Mouse (Mus musculus) adrenal gland, adult 18-20 months (tissue): ENCODE measurements at regions not wholly inside any gene's neighbourhood (a gene's known extent, or its start where the extent isn't known, plus 50 kb on each side); places are given as distances from the start of the nearest gene placed in this dataset.

ENCODE experiments used
- DNase-seq, 2 experiments: peaks; one replicate each; pipeline ENCODE4 v3.0.0; 2021 to 2022; ENCODE audit warnings: low spot score in 2 of 2

GRCm38 (mm10) chr17:45242076-45242475, 191.5 kb downstream of the Cdc5l start:
- DNase-seq: no peak

- no peak for DNase-seq
These were observed 192.5 kb downstream of the Cdc5l start for GRCm38 (mm10) chr17:45240963-45241543.

GRCm38 (mm10) chr17:45240545-45240944, 193.0 kb downstream of the Cdc5l start:
- no peak for DNase-seq

- DNase-seq: no peak
These were observed 196.3 kb downstream of the Cdc5l start for GRCm38 (mm10) chr17:45237246-45237645.

- DNase-seq: no peak
These were observed 198.1 kb downstream of the Cdc5l start for GRCm38 (mm10) chr17:45235401-45235800.

- DNase-seq: no peak
These were observed 200.7 kb downstream of the Cdc5l start for GRCm38 (mm10) chr17:45232874-45233273.

- no peak for DNase-seq
These were observed 206.3 kb downstream of the Cdc5l start for GRCm38 (mm10) chr17:45227190-45227589.

GRCm38 (mm10) chr17:45226486-45226885, 207.1 kb downstream of the Cdc5l start:
- no peak for DNase-seq

GRCm38 (mm10) chr17:45221625-45222024, 211.9 kb downstream of the Cdc5l start:
- DNase-seq: no peak

- no peak for DNase-seq
These were observed 216.4 kb downstream of the Cdc5l start for GRCm38 (mm10) chr17:45217126-45217525.

- DNase-seq: no peak
These were observed 218.2 kb downstream of the Cdc5l start for GRCm38 (mm10) chr17:45215067-45216049.

- no peak for DNase-seq
These were observed 222.6 kb downstream of the Cdc5l start for GRCm38 (mm10) chr17:45210984-45211383.

GRCm38 (mm10) chr17:45209387-45209663, 224.2 kb downstream of the Cdc5l start:
- DNase-seq: no peak

- no peak for DNase-seq
These were observed 224.7 kb downstream of the Cdc5l start for GRCm38 (mm10) chr17:45208596-45209386.

- DNase-seq: no peak
These were observed 237.8 kb downstream of the Cdc5l start for GRCm38 (mm10) chr17:45195779-45196178.

- no peak for DNase-seq
These were observed 238.7 kb downstream of the Cdc5l start for GRCm38 (mm10) chr17:45194786-45195281.

GRCm38 (mm10) chr17:45193456-45194025, 240.0 kb downstream of the Cdc5l start:
- DNase-seq: no peak

- no peak for DNase-seq
These were observed 246.1 kb downstream of the Cdc5l start for GRCm38 (mm10) chr17:45187402-45187801.

GRCm38 (mm10) chr17:45176340-45176739, 257.2 kb downstream of the Cdc5l start:
- no peak for DNase-seq

- no peak for DNase-seq
These were observed 264.1 kb downstream of the Cdc5l start for GRCm38 (mm10) chr17:45169257-45169994.
